24 mouse cellular contexts compared by ENCODE assay signal in the genomic region with DNA sequence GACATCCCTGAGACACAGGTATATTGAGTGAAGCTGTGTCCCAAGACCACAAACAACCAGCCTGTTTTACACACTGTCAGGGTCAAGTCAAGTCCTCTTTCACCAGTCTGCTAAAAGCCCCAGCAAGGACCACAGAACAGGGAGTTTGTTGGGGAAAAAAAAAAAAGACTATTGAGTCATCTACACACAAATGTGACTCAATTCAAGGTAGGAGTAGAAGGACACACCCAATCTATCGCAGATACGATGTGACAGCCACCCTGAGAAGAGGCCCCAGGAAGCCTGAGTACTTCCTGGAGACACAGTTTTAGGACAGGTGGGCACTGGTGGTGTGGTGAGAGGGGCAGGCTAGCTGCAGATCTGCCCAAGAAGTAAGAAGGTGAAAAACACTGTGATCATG. TPM values are rescaled to one million over a fixed set of nuclear protein-coding genes. Genes with fewer than 3 reads are reported as not detected.
DNase-seq lines count a peak whose midpoint lies in the region; ATAC-seq and TF ChIP-seq lines count a peak whose summit lies in the region.
"Had no signal": no experiment of that assay in that cellular context is flagged by ENCODE, and none has a peak within 500 bp of the region (broad histone marks: within the 10 kb centered on the region; RNA-seq: fewer than 3 reads in every experiment).

No protein-coding gene starts in this region.

- no peak for TF ChIP-seq CTCF in heart, postnatal 0 days (IDR thresholded peaks at IDR 0.05; ENCODE audit: low read depth)
- no peak for TF ChIP-seq CTCF in hindbrain, postnatal 0 days (IDR thresholded peaks at IDR 0.05; ENCODE audit: low read depth)

- no peak for DNase-seq in heart, postnatal 0 days (ENCODE audit: low spot score)
- DNase-seq in heart, adult 18-20 months = no peak
- no peak for DNase-seq in hindbrain, postnatal 0 days (ENCODE audit: low spot score)
- DNase-seq in gastrocnemius, postnatal 10 days = no peak
- DNase-seq in layer of hippocampus, postnatal 36 days = no peak
- DNase-seq: adrenal gland, postnatal 25 days; cerebellum, adult 18-20 months; cerebellum, postnatal 10 days; gastrocnemius, postnatal 25 days; heart, postnatal 4 days; kidney, postnatal 14 days; left cerebral cortex, postnatal 4 days; liver, postnatal 0 days; lung, postnatal 36 days; right cerebral cortex, postnatal 4 days had no signal

- H3K27ac ChIP-seq in heart, postnatal 0 days (ENCODE audit: low read depth) = no peak overlapping the region
- H3K27ac ChIP-seq in intestine, embryonic 16.5 days (ENCODE audit: low read length) = peak overlapping the region; percentile 25; the same call in 1 of the 2 replicates
- no peak overlapping the region for H3K27ac ChIP-seq in hindbrain, postnatal 0 days
- H3K27ac ChIP-seq: forebrain, embryonic 12.5 days; hindbrain, embryonic 13.5 days; liver, embryonic 12.5 days; neural tube, embryonic 13.5 days had no signal

- no peak for TF ChIP-seq EP300 in heart, postnatal 0 days (IDR thresholded peaks at IDR 0.05; ENCODE audit: low read depth)

- no peak overlapping the region for H3K4me3 ChIP-seq in heart, postnatal 0 days (ENCODE audit: low read depth, low read length)
- H3K4me3 ChIP-seq in intestine, embryonic 16.5 days (ENCODE audit: low read length) = no peak overlapping the region
- no peak overlapping the region for H3K4me3 ChIP-seq in hindbrain, postnatal 0 days (ENCODE audit: low read length)
- H3K4me3 ChIP-seq: forebrain, embryonic 12.5 days; heart, embryonic 15.5 days; hindbrain, embryonic 13.5 days; liver, embryonic 12.5 days; myocyte; neural tube, embryonic 13.5 days had no signal

- 0 out of 2 replicates have a peak overlapping the region, but pooled peaks have one; percentile 30 for H3K9ac ChIP-seq in heart, postnatal 0 days (replicated peaks; ENCODE audit: low read depth, low read length)
- no peak overlapping the region for H3K9ac ChIP-seq in intestine, embryonic 16.5 days (ENCODE audit: low read depth, low read length)
- no peak overlapping the region for H3K9ac ChIP-seq in hindbrain, postnatal 0 days (replicated peaks; ENCODE audit: low read length)
- H3K9ac ChIP-seq: forebrain, embryonic 12.5 days; heart, embryonic 15.5 days; hindbrain, embryonic 13.5 days; liver, embryonic 12.5 days; liver, postnatal 0 days; neural tube, embryonic 13.5 days had no signal

- peaks cover 32% of the 10 kb centered on the region for H3K4me1 ChIP-seq in heart, postnatal 0 days (ENCODE audit: control insufficient read depth, insufficient read depth)
- peaks cover 12% of the 10 kb centered on the region for H3K4me1 ChIP-seq in intestine, embryonic 16.5 days (ENCODE audit: control insufficient read depth, insufficient read depth, low read length)
- 0 out of 2 replicates have a peak, but pooled peaks cover 4% of the 10 kb centered on the region for H3K4me1 ChIP-seq in hindbrain, postnatal 0 days (ENCODE audit: insufficient read depth, low read length)
- H3K4me1 ChIP-seq: forebrain, embryonic 12.5 days; hindbrain, embryonic 13.5 days; neural tube, embryonic 13.5 days had no signal

- H3K36me3 ChIP-seq in heart, postnatal 0 days (replicated peaks; ENCODE audit: control insufficient read depth, insufficient read depth, low read length) = peaks cover 23% of the 10 kb centered on the region
- peaks cover 14% of the 10 kb centered on the region; the same call in 1 of the 2 replicates for H3K36me3 ChIP-seq in intestine, embryonic 16.5 days (ENCODE audit: control insufficient read depth, insufficient read depth, low read length)
- no peaks in the 10 kb centered on the region; the same call in 1 of the 2 replicates for H3K36me3 ChIP-seq in hindbrain, postnatal 0 days (ENCODE audit: insufficient read depth, low read length)
- H3K36me3 ChIP-seq: hindbrain, embryonic 13.5 days had no signal

- H3K27me3 ChIP-seq in heart, postnatal 0 days (ENCODE audit: control insufficient read depth, insufficient read depth, low read length) = no peaks in the 10 kb centered on the region
- no peaks in the 10 kb centered on the region for H3K27me3 ChIP-seq in intestine, embryonic 16.5 days (replicated peaks; ENCODE audit: control insufficient read depth, insufficient read depth, low read length)
- no peaks in the 10 kb centered on the region for H3K27me3 ChIP-seq in hindbrain, postnatal 0 days (ENCODE audit: insufficient read depth, low read length)
- H3K27me3 ChIP-seq: forebrain, embryonic 12.5 days; heart, embryonic 15.5 days; hindbrain, embryonic 13.5 days; liver, embryonic 12.5 days; neural tube, embryonic 13.5 days had no signal

- H3K4me2 ChIP-seq in heart, postnatal 0 days (ENCODE audit: low read depth, low read length) = no peak overlapping the region
- no peak overlapping the region for H3K4me2 ChIP-seq in intestine, embryonic 16.5 days (ENCODE audit: low read depth, low read length)
- H3K4me2 ChIP-seq in hindbrain, postnatal 0 days (ENCODE audit: low read depth, low read length) = no peak overlapping the region
- H3K4me2 ChIP-seq: forebrain, embryonic 12.5 days; heart, embryonic 15.5 days; hindbrain, embryonic 13.5 days; liver, embryonic 12.5 days; midbrain, embryonic 11.5 days; neural tube, embryonic 13.5 days had no signal

- WGBS in heart, postnatal 0 days = 82% methylated on average over 2 of the region's 2 CpGs
- WGBS in intestine, embryonic 16.5 days = 63% methylated on average over 2 of the region's 2 CpGs
- 93% methylated on average over 2 of the region's 2 CpGs for WGBS in hindbrain, postnatal 0 days

- H3K9me3 ChIP-seq in heart, postnatal 0 days (replicated peaks; ENCODE audit: control insufficient read depth, low read length) = no peaks in the 10 kb centered on the region
- no peaks in the 10 kb centered on the region; the same call in 1 of the 2 replicates for H3K9me3 ChIP-seq in intestine, embryonic 16.5 days (ENCODE audit: control insufficient read depth, low read length)
- H3K9me3 ChIP-seq in hindbrain, postnatal 0 days (ENCODE audit: low read length) = no peaks in the 10 kb centered on the region
- H3K9me3 ChIP-seq: forebrain, embryonic 12.5 days; heart, embryonic 15.5 days; hindbrain, embryonic 13.5 days; liver, embryonic 12.5 days; neural tube, embryonic 13.5 days had no signal

- ATAC-seq in heart, postnatal 0 days (ENCODE audit: insufficient read depth, low read depth) = no peak
- ATAC-seq in activated CD4-positive, CD25-positive, alpha-beta regulatory T cell, adult 4 months = peak; percentile 80
- ATAC-seq in intestine, embryonic 16.5 days = 0 out of 2 replicates have a peak, but pooled peaks have one; percentile 20
- ATAC-seq in hindbrain, postnatal 0 days = no peak
- ATAC-seq: liver, embryonic 12.5 days; liver, postnatal 0 days had no signal

RNA-seq across cellular contexts. Expression of a gene that starts 21.6 kb away (rescaled TPM):
- total RNA-seq in heart, postnatal 0 days (2014; rRNA removed; ENCODE audit: low replicate concordance) = 237 and 275 TPM in 2 replicates
- polyA plus RNA-seq in heart, postnatal 0 days (2015; fragmentation: Nextera tagmentation; extraction: Ambion mirVana) = 433 and 464 TPM in 2 replicates
- 100 to 1,000 TPM; 762 to 848 TPM for total RNA-seq in heart, adult 18-20 months (2021)
- 10 to 100 TPM; 74.7 to 79.3 TPM for polyA plus RNA-seq in activated CD4-positive, CD25-positive, alpha-beta regulatory T cell, adult 4 months (2017; shearing (Covaris generic))
- polyA plus RNA-seq in intestine, embryonic 16.5 days (2015; fragmentation: Nextera tagmentation; extraction: Ambion mirVana) = 369 and 438 TPM in 2 replicates
- total RNA-seq in hindbrain, postnatal 0 days (2014; rRNA removed) = 25.0 and 27.6 TPM in 2 replicates
- polyA plus RNA-seq in hindbrain, postnatal 0 days (2015; fragmentation: Nextera tagmentation; extraction: Ambion mirVana) = 46.3 and 50.9 TPM in 2 replicates
- total RNA-seq in gastrocnemius, postnatal 10 days (2021) = 100 to 1,000 TPM; 208 to 234 TPM
- total RNA-seq in layer of hippocampus, postnatal 36 days (2021) = 10 to 100 TPM; 21.0 to 21.5 TPM

RNA-seq across cellular contexts. Expression of a gene that starts 52.7 kb away (rescaled TPM):
- total RNA-seq in heart, postnatal 0 days (2014; rRNA removed; ENCODE audit: low replicate concordance) = 18.4 and 47.2 TPM in 2 replicates
- polyA plus RNA-seq in heart, postnatal 0 days (2015; fragmentation: Nextera tagmentation; extraction: Ambion mirVana) = 20.0 and 21.4 TPM in 2 replicates
- 10 to 100 TPM; 31.5 to 32.9 TPM for total RNA-seq in heart, adult 18-20 months (2021)
- 1 to 10 TPM in 1 of 2 experiments, under 1 TPM in 1; 0.98 to 1.0 TPM for polyA plus RNA-seq in activated CD4-positive, CD25-positive, alpha-beta regulatory T cell, adult 4 months (2017; shearing (Covaris generic))
- 9.7 and 11.4 TPM in 2 replicates for polyA plus RNA-seq in intestine, embryonic 16.5 days (2015; fragmentation: Nextera tagmentation; extraction: Ambion mirVana)
- total RNA-seq in hindbrain, postnatal 0 days (2014; rRNA removed) = 16.7 and 24.5 TPM in 2 replicates
- 13.7 and 14.5 TPM in 2 replicates for polyA plus RNA-seq in hindbrain, postnatal 0 days (2015; fragmentation: Nextera tagmentation; extraction: Ambion mirVana)
- 1 to 10 TPM; 3.5 to 5.8 TPM for total RNA-seq in gastrocnemius, postnatal 10 days (2021)
- total RNA-seq in layer of hippocampus, postnatal 36 days (2021) = 10 to 100 TPM; 15.6 to 15.7 TPM

Comparison
In these comparisons a context has a peak if more than half of its experiments do, and no peak if none do; other contexts are left out.
1. ATAC-seq: peak in activated CD4-positive, CD25-positive, alpha-beta regulatory T cell, adult 4 months (single experiment) and intestine, embryonic 16.5 days (single experiment); none in heart, postnatal 0 days (single experiment) and hindbrain, postnatal 0 days (single experiment).